Mouse (Mus musculus): ENCODE measurements at regions not wholly inside any gene's neighbourhood (a gene's known extent, or its start where the extent isn't known, plus 50 kb on each side); places are given as distances from the start of the nearest gene placed in this dataset.

GRCm38 (mm10) chr13:102545845-102546615, 147.3 kb upstream of the Cd180 start:
- in situ Hi-C loops (cut with MboI; ENCODE audit: unreplicated experiment in 2 of 2), result no loop called here

- in situ Hi-C loops (cut with MboI; ENCODE audit: unreplicated experiment in 2 of 2), result no loop called here
These were observed 145.1 kb upstream of the Cd180 start for GRCm38 (mm10) chr13:102548252-102548651.

GRCm38 (mm10) chr13:102566846-102567572, 126.3 kb upstream of the Cd180 start:
- in situ Hi-C loops (cut with MboI; ENCODE audit: unreplicated experiment in 2 of 2), result no loop called here

GRCm38 (mm10) chr13:102569580-102569979, 123.8 kb upstream of the Cd180 start:
- in situ Hi-C loops (cut with MboI; ENCODE audit: unreplicated experiment in 2 of 2), result no loop called here

- in situ Hi-C loops (cut with MboI; ENCODE audit: unreplicated experiment in 2 of 2), result no loop called here
These were observed 123.1 kb upstream of the Cd180 start for GRCm38 (mm10) chr13:102570286-102570685.

- in situ Hi-C loops (cut with MboI; ENCODE audit: unreplicated experiment in 2 of 2), result no loop called here
These were observed 120.0 kb upstream of the Cd180 start for GRCm38 (mm10) chr13:102573286-102573921.

GRCm38 (mm10) chr13:102576871-102577662, 116.3 kb upstream of the Cd180 start:
- in situ Hi-C loops (cut with MboI; ENCODE audit: unreplicated experiment in 2 of 2), result no loop called here

- in situ Hi-C loops (cut with MboI; ENCODE audit: unreplicated experiment in 2 of 2), result no loop called here
These were observed 114.5 kb upstream of the Cd180 start for GRCm38 (mm10) chr13:102578811-102579210.

- in situ Hi-C loops (cut with MboI; ENCODE audit: unreplicated experiment in 2 of 2), result no loop called here
These were observed 113.7 kb upstream of the Cd180 start for GRCm38 (mm10) chr13:102579638-102580037.

GRCm38 (mm10) chr13:102583984-102584645, 109.2 kb upstream of the Cd180 start:
- in situ Hi-C loops (cut with MboI; ENCODE audit: unreplicated experiment in 2 of 2), result no loop called here

GRCm38 (mm10) chr13:102586215-102586614, 107.1 kb upstream of the Cd180 start:
- in situ Hi-C loops (cut with MboI; ENCODE audit: unreplicated experiment in 2 of 2), result no loop called here

- in situ Hi-C loops (cut with MboI; ENCODE audit: unreplicated experiment in 2 of 2), result no loop called here
These were observed 103.5 kb upstream of the Cd180 start for GRCm38 (mm10) chr13:102589680-102590435.

- in situ Hi-C loops (cut with MboI; ENCODE audit: unreplicated experiment in 2 of 2), result no loop called here
These were observed 101.4 kb upstream of the Cd180 start for GRCm38 (mm10) chr13:102591803-102592537.

GRCm38 (mm10) chr13:102593405-102594200, 99.8 kb upstream of the Cd180 start:
- in situ Hi-C loops (cut with MboI; ENCODE audit: unreplicated experiment in 2 of 2), result no loop called here

GRCm38 (mm10) chr13:102594201-102594600, 99.2 kb upstream of the Cd180 start:
- in situ Hi-C loops (cut with MboI; ENCODE audit: unreplicated experiment in 2 of 2), result no loop called here

GRCm38 (mm10) chr13:102595602-102596001, 97.8 kb upstream of the Cd180 start:
- in situ Hi-C loops (cut with MboI; ENCODE audit: unreplicated experiment in 2 of 2), result no loop called here

- in situ Hi-C loops (cut with MboI; ENCODE audit: unreplicated experiment in 2 of 2), result no loop called here
These were observed 97.3 kb upstream of the Cd180 start for GRCm38 (mm10) chr13:102596101-102596500.

- in situ Hi-C loops (cut with MboI; ENCODE audit: unreplicated experiment in 2 of 2), result no loop called here
These were observed 95.2 kb upstream of the Cd180 start for GRCm38 (mm10) chr13:102598181-102598580.
